Mouse (Mus musculus) liver, postnatal 0 days (tissue): ENCODE measurements at regions not wholly inside any gene's neighbourhood (a gene's known extent, or its start where the extent isn't known, plus 50 kb on each side); places are given as distances from the start of the nearest gene placed in this dataset.

Source experiments
- ATAC-seq: fragments of 200-750 bp; cut with Nextera tagmentation; 2 replicates; pipeline ENCODE4 v1.8.0; 2017; ENCODE audit warnings: mild to moderate bottlenecking, moderate library complexity
- DNase-seq: peaks from one replicate; pipeline ENCODE4 v3.0.0-alpha.2; 2016
- H3K27ac ChIP-seq: fragments of 300-500 bp; sonication (generic); 2 replicates; pipeline ENCODE4 v1.5.1; 2014; ENCODE audit warnings: antibody characterized with exemption, moderate library complexity, mild to moderate bottlenecking, low read depth
- H3K27me3 ChIP-seq: fragments of 300-500 bp; sonication (generic); 2 replicates; pipeline ENCODE4 v1.6.1; 2014; ENCODE audit warnings: low read length, control low read depth, mixed read lengths; ENCODE audit not compliant: insufficient read depth
- H3K36me3 ChIP-seq: fragments of 300-500 bp; sonication (generic); replicated peaks from 2 replicates; pipeline ENCODE4 v1.6.1; 2014; ENCODE audit warnings: mild to moderate bottlenecking, control low read depth, low read length, moderate library complexity, mixed read lengths; ENCODE audit not compliant: insufficient read depth
- H3K4me1 ChIP-seq: fragments of 300-500 bp; sonication (generic); 2 replicates; pipeline ENCODE4 v1.6.1; 2014; ENCODE audit warnings: antibody characterized with exemption, mild to moderate bottlenecking, control low read depth; ENCODE audit not compliant: insufficient read depth
- H3K4me2 ChIP-seq: fragments of 300-500 bp; sonication (generic); 2 replicates; pipeline ENCODE4 v1.6.1; 2014; ENCODE audit warnings: low read depth, mild to moderate bottlenecking, low read length, moderate library complexity, mixed read lengths
- H3K4me3 ChIP-seq: fragments of 300-500 bp; sonication (generic); 2 replicates; pipeline ENCODE4 v1.5.1; 2014; ENCODE audit warnings: low read depth, low read length
- H3K9ac ChIP-seq: fragments of 300-500 bp; sonication (generic); replicated peaks from 2 replicates; pipeline ENCODE4 v1.6.1; 2014; ENCODE audit warnings: mild to moderate bottlenecking, moderate library complexity
- H3K9me3 ChIP-seq: fragments of 300-500 bp; sonication (generic); 2 replicates; pipeline ENCODE4 v1.6.1; 2016; ENCODE audit warnings: mild to moderate bottlenecking, control low read depth, low read length, mixed read lengths
- CTCF ChIP-seq: sonication (generic); IDR thresholded peaks from 2 replicates; pipeline ENCODE4 v1.5.1; 2016; ENCODE audit warnings: antibody characterized with exemption, low read depth
- EP300 ChIP-seq: IDR thresholded peaks from 2 replicates; pipeline ENCODE4 v1.6.1; 2016; ENCODE audit warnings: antibody characterized with exemption, low read depth, mild to moderate bottlenecking
- WGBS: fragments of 180-500 bp; shearing (Covaris S2); extraction: QIAGEN DNeasy Blood & Tissue Kit; methylation state at CpG from one replicate; pipeline ENCODE4 v1.1.7; 2014; ENCODE audit not compliant: insufficient replicate concordance; 5-methylcytosine and 5-hydroxymethylcytosine counted together

DNA sequence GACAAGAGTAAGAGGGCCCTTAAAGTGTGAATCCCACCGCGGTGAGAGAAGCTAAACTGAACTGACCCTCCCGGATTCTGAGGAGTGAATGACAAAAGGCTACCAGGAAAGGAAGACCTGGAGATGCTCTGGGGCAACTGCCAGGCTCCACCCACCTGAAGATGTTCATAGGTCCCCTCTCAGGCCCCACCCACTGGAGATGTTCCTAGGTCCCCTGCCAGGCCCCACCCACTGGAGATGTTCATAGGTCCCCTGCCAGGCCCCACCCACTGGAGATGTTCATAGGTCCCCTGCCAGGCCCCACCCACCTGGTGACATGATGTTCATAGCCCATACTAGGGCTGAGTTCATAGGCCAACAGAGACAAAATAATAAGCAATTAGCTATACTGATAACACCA, 54.5 kb upstream of the Tmem132d start:
- H3K9ac ChIP-seq = no peak overlapping the region
- H3K4me1 ChIP-seq = no peaks in the 10 kb centered on the region
- ATAC-seq = no peak
- H3K27ac ChIP-seq = no peak overlapping the region
- H3K36me3 ChIP-seq = no peaks in the 10 kb centered on the region
- DNase-seq = no peak
- H3K4me2 ChIP-seq = no peak overlapping the region
- 56% methylated on average over 3 of the region's 3 CpGs for WGBS
- H3K27me3 ChIP-seq = 0 out of 2 replicates have a peak, but pooled peaks cover 2% of the 10 kb centered on the region
- H3K4me3 ChIP-seq = no peak overlapping the region
- no peak for TF ChIP-seq CTCF
- no peak for TF ChIP-seq EP300
- H3K9me3 ChIP-seq = peaks cover 6% of the 10 kb centered on the region; the same call in 1 of the 2 replicates

- no peak overlapping the region for H3K4me3 ChIP-seq
- no peaks in the 10 kb centered on the region for H3K36me3 ChIP-seq
- no peak for DNase-seq
- H3K27ac ChIP-seq = no peak overlapping the region
- H3K9ac ChIP-seq = no peak overlapping the region
- ATAC-seq = no peak
- no peaks in the 10 kb centered on the region for H3K4me1 ChIP-seq
- no peak overlapping the region for H3K4me2 ChIP-seq
- H3K27me3 ChIP-seq = 0 out of 2 replicates have a peak, but pooled peaks cover 2% of the 10 kb centered on the region
- H3K9me3 ChIP-seq = peaks cover 5% of the 10 kb centered on the region; the same call in 1 of the 2 replicates
- 44% methylated on average over 6 of the region's 6 CpGs for WGBS
- TF ChIP-seq CTCF = no peak
- no peak for TF ChIP-seq EP300
Observed at GRCm38 (mm10) chr5:128484116-128484515, 51.2 kb upstream of the Tmem132d start.

GRCm38 (mm10) chr5:128483441-128483810, 50.5 kb upstream of the Tmem132d start:
- no peak for TF ChIP-seq EP300
- no peak for TF ChIP-seq CTCF
- Histone ChIP-seq H3K4me2 (no peak overlapping the region), H3K27ac (no peak overlapping the region), H3K4me1 (no peaks in the 10 kb centered on the region), H3K9ac (no peak overlapping the region), H3K27me3 (0 out of 2 replicates have a peak, but pooled peaks cover 2% of the 10 kb centered on the region), H3K4me3 (no peak overlapping the region), H3K36me3 (no peaks in the 10 kb centered on the region), H3K9me3 (0 out of 2 replicates have a peak, but pooled peaks cover under 1% of the 10 kb centered on the region)
- WGBS = 11% methylated on average over 13 of the region's 13 CpGs
- no peak for DNase-seq
- ATAC-seq = no peak

- Histone ChIP-seq H3K27me3 (0 out of 2 replicates have a peak, but pooled peaks cover 2% of the 10 kb centered on the region), H3K9ac (no peak overlapping the region), H3K4me3 (no peak overlapping the region), H3K36me3 (no peaks in the 10 kb centered on the region), H3K27ac (no peak overlapping the region), H3K9me3 (no peaks in the 10 kb centered on the region), H3K4me2 (no peak overlapping the region), H3K4me1 (no peaks in the 10 kb centered on the region)
- TF ChIP-seq EP300 (no peak), CTCF (no peak)
- DNase-seq (no peak), ATAC-seq (no peak)
- 13% methylated on average over 20 of the region's 20 CpGs for WGBS
Observed at GRCm38 (mm10) chr5:128482617-128483440, 50.0 kb upstream of the Tmem132d start.
